Mouse (Mus musculus) erythroblast, embryonic 14.5 days (primary cell): ENCODE data around the gene Stxbp4.

Source experiments
- GATA1 ChIP-seq: IDR thresholded peaks from 2 replicates; pipeline ENCODE4 v1.6.1; 2012; ENCODE audit warnings: low read length, inconsistent platforms, mixed read lengths
- TAL1 ChIP-seq: IDR thresholded peaks from 3 replicates; pipeline ENCODE4 v1.6.1; 2012; ENCODE audit warnings: low read length, inconsistent platforms, mixed read lengths

- TF ChIP-seq GATA1: no peak
- TF ChIP-seq TAL1: no peak
Observed at GRCm38 (mm10) chr11:90627751-90628150, 10.1 kb downstream of the Stxbp4 start.
